ENCODE assay signal across 8 mouse cellular contexts in the genomic region with DNA sequence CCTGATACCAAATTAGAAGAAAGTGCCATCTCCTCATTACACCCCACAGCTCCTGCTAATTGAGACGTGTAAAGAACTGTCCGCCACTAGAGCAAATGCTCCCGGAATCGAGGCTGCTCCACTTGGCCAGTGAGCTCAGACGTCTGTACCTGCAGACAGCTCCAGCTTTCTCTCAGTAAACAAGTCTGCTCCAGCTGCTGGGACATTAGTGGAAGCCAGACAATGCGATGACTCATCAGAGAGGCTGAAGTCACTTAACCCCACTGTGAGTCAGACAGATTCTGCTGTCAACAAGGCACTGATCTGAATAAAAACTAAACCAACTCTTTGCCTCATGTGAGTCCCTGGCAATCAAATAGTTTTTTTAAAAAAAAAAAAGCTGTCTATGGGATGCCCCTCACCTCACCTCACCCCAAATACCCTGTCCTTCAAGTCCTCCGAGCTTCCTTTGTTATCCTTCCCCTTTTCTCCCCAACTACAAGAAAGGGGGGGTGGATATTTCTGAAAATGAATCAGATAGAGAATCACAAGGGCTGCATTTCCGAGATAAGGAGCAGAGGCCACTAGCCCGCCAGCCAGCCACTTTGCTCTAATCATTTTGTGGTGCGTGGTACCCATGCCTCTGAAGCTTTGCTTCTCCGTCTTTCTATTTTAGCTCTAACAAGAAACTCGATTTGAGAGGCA. TPM values are rescaled to one million over a fixed set of nuclear protein-coding genes. Genes with fewer than 3 reads are reported as not detected.
A peak's percentile ranks its signal among the peaks of the same experiment; 100 is the strongest.
DNase-seq lines count a peak whose midpoint lies in the region; ATAC-seq and TF ChIP-seq lines count a peak whose summit lies in the region.

No protein-coding gene starts in this region.

- peaks cover 12% of the 10 kb centered on the region for H3K4me1 ChIP-seq in heart, embryonic 13.5 days
- no peaks in the 10 kb centered on the region for H3K4me1 ChIP-seq in liver, postnatal 0 days (ENCODE audit: insufficient read depth)

- no peak for TF ChIP-seq CTCF in liver, postnatal 0 days (IDR thresholded peaks at IDR 0.05; ENCODE audit: low read depth)

- H3K9me3 ChIP-seq in heart, embryonic 13.5 days, result no peaks in the 10 kb centered on the region
- no peaks in the 10 kb centered on the region for H3K9me3 ChIP-seq in liver, postnatal 0 days (ENCODE audit: low read length)

- no peaks in the 10 kb centered on the region for H3K27me3 ChIP-seq in heart, embryonic 13.5 days (replicated peaks)
- 0 out of 2 replicates have a peak, but pooled peaks cover 3% of the 10 kb centered on the region for H3K27me3 ChIP-seq in liver, postnatal 0 days (ENCODE audit: insufficient read depth, low read length)

- peak overlapping the region; percentile 27; the same call in 1 of the 2 replicates for H3K4me2 ChIP-seq in heart, embryonic 13.5 days
- H3K4me2 ChIP-seq in liver, postnatal 0 days (ENCODE audit: low read depth, low read length), result no peak overlapping the region

- no peak overlapping the region for H3K4me3 ChIP-seq in heart, embryonic 13.5 days
- H3K4me3 ChIP-seq in liver, postnatal 0 days (ENCODE audit: low read depth, low read length), result no peak overlapping the region

- no peak for TF ChIP-seq EP300 in liver, postnatal 0 days (IDR thresholded peaks at IDR 0.05; ENCODE audit: low read depth)

- no peak for ATAC-seq in heart, embryonic 13.5 days (ENCODE audit: extremely low read depth, insufficient number of reproducible peaks, low FRiP score, low TSS enrichment)
- peak; percentile 63 for ATAC-seq in liver, postnatal 0 days

- no peak overlapping the region for H3K27ac ChIP-seq in heart, embryonic 13.5 days (replicated peaks)
- no peak overlapping the region for H3K27ac ChIP-seq in liver, postnatal 0 days (ENCODE audit: low read depth)

- H3K9ac ChIP-seq in heart, embryonic 13.5 days, result no peak overlapping the region
- H3K9ac ChIP-seq in liver, postnatal 0 days (replicated peaks), result no peak overlapping the region

- peak; percentile 30 for DNase-seq in embryo, embryonic 10 days (ENCODE audit: low spot score)
- no peak for DNase-seq in embryo, embryonic 11 days
- peak; percentile 23 for DNase-seq in urinary bladder, postnatal 25 days (ENCODE audit: low spot score)
- DNase-seq in urinary bladder, adult 2 months (ENCODE audit: low spot score), result no peak
- no peak for DNase-seq in liver, postnatal 0 days
- DNase-seq in natural killer cell, adult 2 months (ENCODE audit: low spot score in 2 of 2), result no peak
- DNase-seq in thymus, postnatal 36 days, result no peak

- no peaks in the 10 kb centered on the region for H3K36me3 ChIP-seq in heart, embryonic 13.5 days
- no peaks in the 10 kb centered on the region for H3K36me3 ChIP-seq in liver, postnatal 0 days (replicated peaks; ENCODE audit: insufficient read depth, low read length)

- WGBS in heart, embryonic 13.5 days, result 19% methylated on average over 12 of the region's 12 CpGs
- 23% methylated on average over 12 of the region's 12 CpGs for WGBS in liver, postnatal 0 days (ENCODE audit: insufficient replicate concordance)

RNA-seq across cellular contexts. Expression of a gene that starts 31.6 kb away (rescaled TPM):
- polyA plus RNA-seq in urinary bladder, adult 2 months (2012; rRNA removed), result 4.2 and 5.2 TPM in 2 replicates
- polyA plus RNA-seq in heart, embryonic 13.5 days (2015; fragmentation: Nextera tagmentation; extraction: Ambion mirVana), result 1.3 and 1.4 TPM in 2 replicates
- 0.12 and 0.14 TPM in 2 replicates for polyA plus RNA-seq in liver, postnatal 0 days (2015; fragmentation: Nextera tagmentation; extraction: Ambion mirVana)

RNA-seq across cellular contexts. Expression of a gene that starts 38.9 kb away (rescaled TPM):
- 7.7 and 8.1 TPM in 2 replicates for polyA plus RNA-seq in urinary bladder, adult 2 months (2012; rRNA removed)
- 11.7 and 11.9 TPM in 2 replicates for polyA plus RNA-seq in heart, embryonic 13.5 days (2015; fragmentation: Nextera tagmentation; extraction: Ambion mirVana)
- polyA plus RNA-seq in liver, postnatal 0 days (2015; fragmentation: Nextera tagmentation; extraction: Ambion mirVana), result 5.9 and 7.2 TPM in 2 replicates

Comparison
In these comparisons a context has a peak if more than half of its experiments do, and no peak if none do; other contexts are left out.
1. DNase-seq: peak in embryo, embryonic 10 days (single experiment) and urinary bladder, postnatal 25 days (single experiment); none in embryo, embryonic 11 days (single experiment), urinary bladder, adult 2 months (single experiment), liver, postnatal 0 days (single experiment), natural killer cell, adult 2 months (0 of 2) and thymus, postnatal 36 days (0 of 2).